Mouse (Mus musculus): ENCODE measurements around the gene Dkk3.

GRCm38 (mm10) chr7:112132005-112132404 lies 26.9 kb downstream of the Dkk3 start:
- TF ChIP-seq CTCF (IDR thresholded peaks at IDR 0.05; ENCODE audit: extremely low read depth, insufficient read length, insufficient replicate concordance, low read depth, low read length), result no peak
- TF ChIP-seq POLR2A (IDR thresholded peaks at IDR 0.05; ENCODE audit: low read depth, low read length), result no peak

Data from small intestine, adult 2 months (tissue).